Mouse (Mus musculus): ENCODE results near the gene Cnot6. TPM values are rescaled to one million over a fixed set of nuclear protein-coding genes. Genes with fewer than 3 reads are reported as not detected.
A peak's percentile ranks its signal among the peaks of the same experiment; 100 is the strongest.

Cnot6 gene
- polyA plus RNA-seq, 1 experiment from 2014 or later, result 101 TPM

DNA sequence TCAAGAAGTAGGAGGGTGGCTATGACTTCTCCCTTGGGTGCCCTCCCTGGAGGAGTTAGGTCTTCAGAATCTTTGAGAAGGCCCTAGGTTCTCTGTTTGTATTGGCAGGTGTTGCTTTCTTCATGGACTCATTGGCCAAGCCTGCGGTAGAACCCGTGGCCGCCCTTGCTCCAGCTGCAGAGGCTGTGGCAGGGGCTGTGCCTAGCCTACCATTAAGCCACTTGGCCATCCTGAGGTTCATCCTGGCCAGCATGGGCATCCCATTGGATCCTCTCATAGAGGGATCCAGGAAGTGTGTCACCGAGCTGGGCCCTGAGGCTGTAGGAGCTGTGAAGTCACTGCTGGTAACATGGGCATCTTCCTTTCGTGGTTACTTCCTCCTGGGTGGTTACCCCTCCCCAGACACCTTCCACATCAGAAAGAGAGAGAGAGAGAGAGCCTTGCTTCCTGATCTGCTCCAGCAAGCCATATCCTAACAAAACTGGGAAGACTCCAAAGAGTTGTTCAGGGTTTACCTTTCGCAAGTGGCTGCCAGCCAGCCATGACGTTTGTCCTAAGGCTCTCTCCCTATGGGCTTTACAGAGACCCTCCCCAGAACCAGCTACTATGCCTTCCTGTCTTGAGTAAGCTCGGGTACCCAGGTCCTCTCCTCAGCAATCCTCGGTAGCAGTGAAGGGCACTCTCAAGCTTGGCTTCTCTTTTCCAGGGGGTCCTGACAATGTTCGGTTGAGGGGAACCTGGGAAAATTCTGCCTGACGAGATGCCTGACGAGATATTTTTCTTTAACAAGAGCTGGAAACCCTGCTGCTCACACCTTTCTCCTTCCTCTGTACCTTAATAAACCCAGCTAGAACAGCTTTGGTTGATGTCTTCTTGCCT, 48.0 kb downstream of the Cnot6 start:
- no peaks in the 10 kb centered on the region for H3K9me3 ChIP-seq
- no peak overlapping the region for H3K9ac ChIP-seq
- no peak overlapping the region for H3K4me3 ChIP-seq (replicated peaks)
- WGBS, result 82% methylated on average over 12 of the region's 12 CpGs
- peaks cover 12% of the 10 kb centered on the region for H3K36me3 ChIP-seq (replicated peaks)
- no peak overlapping the region for H3K27ac ChIP-seq
- no peaks in the 10 kb centered on the region for H3K27me3 ChIP-seq
- no peaks in the 10 kb centered on the region for H3K4me1 ChIP-seq
- no peak for ATAC-seq (ENCODE audit: low FRiP score)
- H3K4me2 ChIP-seq, result no peak overlapping the region

DNA sequence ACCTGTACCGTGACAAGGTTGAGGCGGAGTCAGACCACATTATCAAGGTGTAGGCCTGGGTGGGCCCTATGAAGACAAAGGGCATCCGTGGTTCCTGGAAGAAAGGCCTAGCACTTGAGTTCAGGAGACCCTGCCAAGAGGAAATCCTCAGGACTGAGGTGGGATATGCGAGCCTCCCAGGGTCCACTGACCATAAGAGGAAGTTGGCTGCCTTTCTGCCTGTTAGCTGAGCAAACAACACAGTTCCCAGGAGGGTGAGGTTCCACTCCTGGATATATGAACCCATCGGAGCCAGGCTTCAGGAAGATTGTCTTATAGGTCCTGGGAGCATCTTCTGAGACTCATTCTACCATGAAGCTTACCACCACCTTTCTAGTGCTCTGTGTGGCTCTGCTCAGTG, 49.2 kb downstream of the Cnot6 start, which contains the start of gene Scgb3a1:
Gene Scgb3a1, plus strand, starts transcription at position 301 of the 400 bp plus-strand sequence.
- no peaks in the 10 kb centered on the region for H3K27me3 ChIP-seq
- no peak within 1 kb of the TSS for H3K9ac ChIP-seq
- ATAC-seq (ENCODE audit: low FRiP score), result 0 out of 2 replicates have a peak, but pooled peaks have one; percentile 33
- H3K4me2 ChIP-seq, result no peak within 1 kb of the TSS
- peaks cover under 1% of the 10 kb centered on the region; the same call in 1 of the 2 replicates for H3K36me3 ChIP-seq (replicated peaks)
- H3K4me3 ChIP-seq (replicated peaks), result no peak within 1 kb of the TSS
- H3K27ac ChIP-seq, result no peak within 1 kb of the TSS
- WGBS, result 87% methylated on average over 5 of the region's 5 CpGs
- no peaks in the 10 kb centered on the region for H3K4me1 ChIP-seq
- no peaks in the 10 kb centered on the region for H3K9me3 ChIP-seq

- H3K4me3 ChIP-seq (replicated peaks), result no peak overlapping the region
- H3K9ac ChIP-seq, result no peak overlapping the region
- no peak for ATAC-seq (ENCODE audit: low FRiP score)
- H3K9me3 ChIP-seq, result no peaks in the 10 kb centered on the region
- H3K4me1 ChIP-seq, result no peaks in the 10 kb centered on the region
- H3K27me3 ChIP-seq, result no peaks in the 10 kb centered on the region
- WGBS, result 63% methylated on average over 15 of the region's 15 CpGs
- H3K27ac ChIP-seq, result no peak overlapping the region
- no peaks in the 10 kb centered on the region for H3K36me3 ChIP-seq (replicated peaks)
- H3K4me2 ChIP-seq, result no peak overlapping the region
Measured at GRCm38 (mm10) chr11:49662292-49662780, 50.2 kb downstream of the Cnot6 start.

GRCm38 (mm10) chr11:49659470-49659799, 53.1 kb downstream of the Cnot6 start:
- H3K4me1 ChIP-seq, result no peaks in the 10 kb centered on the region
- no peak overlapping the region for H3K4me2 ChIP-seq
- H3K27ac ChIP-seq, result no peak overlapping the region
- no peaks in the 10 kb centered on the region for H3K36me3 ChIP-seq (replicated peaks)
- no peak overlapping the region for H3K4me3 ChIP-seq (replicated peaks)
- no peaks in the 10 kb centered on the region for H3K9me3 ChIP-seq
- no peak for ATAC-seq (ENCODE audit: low FRiP score)
- no peaks in the 10 kb centered on the region for H3K27me3 ChIP-seq
- WGBS, result 68% methylated on average over 7 of the region's 7 CpGs
- no peak overlapping the region for H3K9ac ChIP-seq

GRCm38 (mm10) chr11:49658791-49659469, 53.6 kb downstream of the Cnot6 start:
- H3K9me3 ChIP-seq, result no peaks in the 10 kb centered on the region
- WGBS, result 74% methylated on average over 10 of the region's 10 CpGs
- no peak overlapping the region for H3K27ac ChIP-seq
- H3K27me3 ChIP-seq, result no peaks in the 10 kb centered on the region
- no peak overlapping the region for H3K4me3 ChIP-seq (replicated peaks)
- no peak overlapping the region for H3K9ac ChIP-seq
- no peak overlapping the region for H3K4me2 ChIP-seq
- ATAC-seq (ENCODE audit: low FRiP score), result no peak
- no peaks in the 10 kb centered on the region for H3K4me1 ChIP-seq
- no peaks in the 10 kb centered on the region for H3K36me3 ChIP-seq (replicated peaks)

GRCm38 (mm10) chr11:49658065-49658464, 54.5 kb downstream of the Cnot6 start:
- H3K9ac ChIP-seq, result no peak overlapping the region
- no peaks in the 10 kb centered on the region for H3K27me3 ChIP-seq
- peaks cover under 1% of the 10 kb centered on the region; the same call in 1 of the 2 replicates for H3K4me1 ChIP-seq
- ATAC-seq (ENCODE audit: low FRiP score), result no peak
- no peaks in the 10 kb centered on the region for H3K36me3 ChIP-seq (replicated peaks)
- WGBS, result 82% methylated on average over 4 of the region's 4 CpGs
- H3K9me3 ChIP-seq, result no peaks in the 10 kb centered on the region
- no peak overlapping the region for H3K4me2 ChIP-seq
- H3K4me3 ChIP-seq (replicated peaks), result no peak overlapping the region
- no peak overlapping the region for H3K27ac ChIP-seq

DNA sequence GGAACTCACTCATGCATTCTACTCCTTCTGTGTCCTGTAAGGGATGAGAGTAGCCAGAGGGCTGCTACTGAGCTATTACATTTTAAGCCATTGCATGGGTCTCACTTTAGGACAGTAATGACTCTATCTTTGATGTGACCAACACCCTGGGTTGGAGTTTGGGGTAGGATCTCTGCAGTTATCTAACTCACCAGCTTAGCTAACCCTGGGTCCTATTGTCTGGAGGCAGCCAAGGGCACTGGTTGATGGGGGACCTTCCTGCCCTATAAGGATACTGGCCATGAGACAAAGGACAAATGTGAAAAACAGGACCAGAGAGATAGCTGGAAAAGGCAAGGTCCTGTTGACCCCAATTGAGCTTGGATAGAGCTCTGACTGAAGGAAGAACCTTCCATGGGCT, 57.0 kb downstream of the Cnot6 start:
- no peak for ATAC-seq (ENCODE audit: low FRiP score)
- H3K4me1 ChIP-seq, result peaks cover 3% of the 10 kb centered on the region; the same call in 1 of the 2 replicates

GRCm38 (mm10) chr11:49654651-49655050, 57.9 kb downstream of the Cnot6 start:
- ATAC-seq (ENCODE audit: low FRiP score), result no peak
- Histone ChIP-seq H3K9ac (no peak overlapping the region), H3K9me3 (no peaks in the 10 kb centered on the region), H3K4me3 (replicated peaks) (no peak overlapping the region), H3K4me2 (no peak overlapping the region), H3K27me3 (no peaks in the 10 kb centered on the region), H3K36me3 (replicated peaks) (no peaks in the 10 kb centered on the region), H3K27ac (no peak overlapping the region), H3K4me1 (peaks cover 3% of the 10 kb centered on the region; the same call in 1 of the 2 replicates)
- 88% methylated on average over 5 of the region's 5 CpGs for WGBS

More for the DNA sequence above, 57.0 kb downstream of the Cnot6 start:
- Histone ChIP-seq H3K27ac (no peak overlapping the region), H3K9ac (no peak overlapping the region), H3K36me3 (replicated peaks) (no peaks in the 10 kb centered on the region), H3K4me2 (no peak overlapping the region), H3K4me3 (replicated peaks) (no peak overlapping the region), H3K27me3 (no peaks in the 10 kb centered on the region), H3K9me3 (no peaks in the 10 kb centered on the region)

GRCm38 (mm10) chr11:49653079-49653408, 59.5 kb downstream of the Cnot6 start:
- H3K4me3 ChIP-seq (replicated peaks), result no peak overlapping the region
- H3K27ac ChIP-seq, result no peak overlapping the region
- peaks cover 3% of the 10 kb centered on the region; the same call in 1 of the 2 replicates for H3K4me1 ChIP-seq
- H3K4me2 ChIP-seq, result peak overlapping the region; percentile 27
- 46% methylated on average over 11 of the region's 11 CpGs for WGBS
- no peaks in the 10 kb centered on the region for H3K9me3 ChIP-seq
- no peak for ATAC-seq (ENCODE audit: low FRiP score)
- H3K9ac ChIP-seq, result no peak overlapping the region
- H3K27me3 ChIP-seq, result no peaks in the 10 kb centered on the region
- no peaks in the 10 kb centered on the region for H3K36me3 ChIP-seq (replicated peaks)

DNA sequence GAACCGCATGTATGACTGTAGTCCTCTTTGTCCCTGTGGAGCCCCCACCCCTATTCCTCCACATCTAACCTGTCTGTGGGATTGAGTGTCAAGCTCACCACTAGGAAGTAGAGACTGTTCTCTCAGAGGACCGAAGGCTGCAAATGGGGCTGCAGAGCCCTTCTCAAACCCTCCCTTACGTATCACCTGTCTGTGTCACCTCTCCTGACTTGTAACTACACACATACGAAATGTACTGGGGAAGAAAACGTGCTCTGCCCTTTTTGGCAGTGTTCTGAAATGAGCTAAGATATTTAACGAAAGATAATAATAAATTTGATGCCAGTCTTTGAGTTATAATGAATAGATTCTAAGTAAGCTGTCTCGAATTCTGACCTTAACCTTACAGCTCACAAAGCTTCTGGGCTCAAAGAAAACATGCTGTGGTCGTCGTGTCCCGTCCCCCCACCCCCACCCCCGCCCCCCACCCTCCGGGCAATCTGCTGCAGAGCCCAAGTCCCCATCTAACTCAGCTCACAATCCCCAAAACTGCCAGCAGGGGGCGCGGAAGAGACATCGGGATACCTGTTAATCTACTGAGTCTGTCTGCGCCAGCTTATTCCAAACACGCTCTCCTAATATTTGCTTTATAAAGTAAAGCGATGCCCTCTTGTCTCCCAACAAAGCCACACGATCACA, 60.0 kb downstream of the Cnot6 start:
- ATAC-seq (ENCODE audit: low FRiP score), result peak; percentile 72
- H3K4me1 ChIP-seq, result peaks cover 3% of the 10 kb centered on the region; the same call in 1 of the 2 replicates
- H3K4me2 ChIP-seq, result peak overlapping the region; percentile 27; the same call in 1 of the 2 replicates
- 27% methylated on average over 19 of the region's 19 CpGs for WGBS
- H3K27ac ChIP-seq, result no peak overlapping the region
- no peaks in the 10 kb centered on the region for H3K36me3 ChIP-seq (replicated peaks)
- no peaks in the 10 kb centered on the region for H3K9me3 ChIP-seq
- no peak overlapping the region for H3K4me3 ChIP-seq (replicated peaks)
- no peaks in the 10 kb centered on the region for H3K27me3 ChIP-seq
- no peak overlapping the region for H3K9ac ChIP-seq

- Histone ChIP-seq H3K27me3 (no peaks in the 10 kb centered on the region), H3K4me2 (no peak overlapping the region), H3K36me3 (replicated peaks) (no peaks in the 10 kb centered on the region), H3K9me3 (no peaks in the 10 kb centered on the region), H3K9ac (no peak overlapping the region), H3K4me1 (peaks cover 3% of the 10 kb centered on the region; the same call in 1 of the 2 replicates), H3K27ac (no peak overlapping the region), H3K4me3 (replicated peaks) (no peak overlapping the region)
- ATAC-seq (ENCODE audit: low FRiP score), result no peak
- WGBS, result 83% methylated on average over 10 of the region's 10 CpGs
Measured at GRCm38 (mm10) chr11:49651762-49652322, 60.7 kb downstream of the Cnot6 start.
